Mouse (Mus musculus): ENCODE results near the gene Mcts2. TPM values are rescaled to one million over a fixed set of nuclear protein-coding genes. Genes with fewer than 3 reads are reported as not detected.

The Mcts2 gene
- polyA plus RNA-seq, 1 experiment from 2014 or later = 23.0 TPM

DNA sequence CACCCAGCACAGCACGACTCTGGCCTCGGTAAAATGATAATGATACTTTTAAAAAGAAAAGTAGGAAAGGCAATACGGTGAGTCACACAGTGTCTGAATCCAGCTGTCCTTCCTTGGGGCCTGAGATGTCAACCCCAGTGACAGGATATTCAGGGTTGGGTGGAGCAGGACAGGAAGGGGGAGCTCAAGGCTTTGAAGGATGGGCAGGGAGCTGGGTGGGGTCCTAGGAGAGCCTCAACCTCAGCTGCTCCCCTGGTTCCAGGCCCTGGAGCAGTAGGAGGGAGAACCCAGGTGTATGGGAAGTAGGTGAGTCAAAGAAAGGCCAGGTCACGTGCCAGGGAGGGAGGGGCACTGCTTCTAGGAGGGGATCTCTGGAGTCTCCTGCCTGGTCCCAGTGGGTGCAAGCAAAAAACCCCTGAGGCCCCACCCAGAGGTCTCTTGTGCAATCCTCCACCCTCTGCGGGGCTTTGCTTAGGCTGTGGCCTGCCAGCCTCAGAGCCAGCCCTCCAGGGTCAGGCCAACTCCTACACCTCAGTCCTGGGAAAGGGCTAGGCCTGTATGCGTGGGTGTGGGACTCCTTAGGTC is 40.0 kb downstream of the Mcts2 start:
- Histone ChIP-seq H3K36me3 (no peaks in the 10 kb centered on the region), H3K27me3 (replicated peaks) (peaks cover 12% of the 10 kb centered on the region), H3K4me2 (no peak overlapping the region), H3K9me3 (no peaks in the 10 kb centered on the region), H3K9ac (no peak overlapping the region), H3K27ac (replicated peaks) (0 out of 2 replicates have a peak overlapping the region, but pooled peaks have one; percentile 86), H3K4me3 (no peak overlapping the region), H3K4me1 (peaks cover 55% of the 10 kb centered on the region)
- WGBS = 61% methylated on average over 6 of the region's 6 CpGs
- no peak for ATAC-seq (ENCODE audit: extremely low read depth, insufficient number of reproducible peaks, low FRiP score, low TSS enrichment)

DNA sequence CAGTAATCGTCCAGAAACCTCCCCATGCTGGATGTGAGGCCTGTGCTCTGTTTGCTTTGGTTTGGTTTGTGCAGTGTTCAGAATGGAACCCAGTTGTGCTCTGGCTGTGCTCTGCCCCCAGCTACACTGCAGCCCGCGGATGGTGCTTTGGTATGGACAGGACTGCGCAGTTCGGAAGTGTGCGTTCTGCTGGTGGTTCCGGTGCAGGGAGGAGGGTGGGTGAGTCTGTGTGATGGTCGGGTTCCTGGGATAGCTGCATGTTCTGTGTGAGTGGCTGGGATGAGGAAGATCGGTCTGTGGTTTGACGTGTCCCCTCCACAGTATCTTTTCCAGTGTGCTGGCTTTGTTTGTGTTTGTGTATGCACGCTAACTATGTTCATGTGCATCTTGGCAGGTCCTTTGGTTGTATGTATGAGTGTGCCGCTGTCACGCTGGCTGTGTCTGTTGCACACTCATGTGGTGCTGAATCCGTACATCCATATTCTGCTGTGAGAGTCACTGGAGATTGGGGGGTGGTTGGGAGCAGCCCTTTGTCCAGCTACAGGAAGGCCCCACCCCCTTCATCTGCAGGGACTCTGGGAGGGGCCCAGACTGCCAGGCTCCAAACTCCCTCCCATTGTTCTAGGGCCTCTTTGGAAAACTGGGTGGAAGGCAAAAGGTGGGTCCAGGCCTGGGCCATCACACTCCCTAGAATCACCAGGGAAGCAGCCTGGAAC is 41.1 kb downstream of the Mcts2 start:
- H3K4me2 ChIP-seq = no peak overlapping the region
- ATAC-seq (ENCODE audit: extremely low read depth, insufficient number of reproducible peaks, low FRiP score, low TSS enrichment) = no peak
- H3K27me3 ChIP-seq (replicated peaks) = peaks cover 7% of the 10 kb centered on the region
- WGBS = 77% methylated on average over 14 of the region's 14 CpGs
- no peaks in the 10 kb centered on the region for H3K36me3 ChIP-seq
- H3K4me1 ChIP-seq = peaks cover 63% of the 10 kb centered on the region
- H3K4me3 ChIP-seq = no peak overlapping the region
- no peaks in the 10 kb centered on the region for H3K9me3 ChIP-seq
- H3K9ac ChIP-seq = 0 out of 2 replicates have a peak overlapping the region, but pooled peaks have one; percentile 25
- H3K27ac ChIP-seq (replicated peaks) = peak overlapping the region; percentile 86

DNA sequence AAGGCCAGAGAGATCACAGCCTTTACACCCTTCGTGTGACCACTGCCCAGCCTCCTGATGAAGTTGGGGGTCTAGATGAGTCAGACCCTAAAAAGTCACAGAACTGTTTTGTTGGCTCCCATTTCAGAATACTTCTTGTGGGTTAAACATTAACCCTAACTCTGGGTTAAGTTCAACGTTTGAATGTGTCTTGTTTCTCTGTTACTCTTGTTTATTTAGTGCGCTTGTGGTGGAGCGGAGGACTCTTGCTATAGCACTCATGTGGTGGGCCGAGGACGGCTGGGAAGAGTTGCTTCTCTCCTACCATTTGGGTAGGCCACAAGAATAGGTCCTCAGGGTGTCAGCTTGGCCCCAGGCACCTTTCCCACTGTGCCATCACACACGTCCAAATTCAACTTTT is 41.8 kb downstream of the Mcts2 start:
- WGBS = 76% methylated on average over 7 of the region's 7 CpGs
- H3K4me2 ChIP-seq = no peak overlapping the region
- ATAC-seq (ENCODE audit: extremely low read depth, insufficient number of reproducible peaks, low FRiP score, low TSS enrichment) = no peak
- peaks cover 5% of the 10 kb centered on the region for H3K27me3 ChIP-seq (replicated peaks)
- no peaks in the 10 kb centered on the region for H3K36me3 ChIP-seq
- no peak overlapping the region for H3K9ac ChIP-seq
- peak overlapping the region; percentile 86 for H3K27ac ChIP-seq (replicated peaks)
- no peak overlapping the region for H3K4me3 ChIP-seq
- no peaks in the 10 kb centered on the region for H3K9me3 ChIP-seq
- peaks cover 68% of the 10 kb centered on the region for H3K4me1 ChIP-seq

DNA sequence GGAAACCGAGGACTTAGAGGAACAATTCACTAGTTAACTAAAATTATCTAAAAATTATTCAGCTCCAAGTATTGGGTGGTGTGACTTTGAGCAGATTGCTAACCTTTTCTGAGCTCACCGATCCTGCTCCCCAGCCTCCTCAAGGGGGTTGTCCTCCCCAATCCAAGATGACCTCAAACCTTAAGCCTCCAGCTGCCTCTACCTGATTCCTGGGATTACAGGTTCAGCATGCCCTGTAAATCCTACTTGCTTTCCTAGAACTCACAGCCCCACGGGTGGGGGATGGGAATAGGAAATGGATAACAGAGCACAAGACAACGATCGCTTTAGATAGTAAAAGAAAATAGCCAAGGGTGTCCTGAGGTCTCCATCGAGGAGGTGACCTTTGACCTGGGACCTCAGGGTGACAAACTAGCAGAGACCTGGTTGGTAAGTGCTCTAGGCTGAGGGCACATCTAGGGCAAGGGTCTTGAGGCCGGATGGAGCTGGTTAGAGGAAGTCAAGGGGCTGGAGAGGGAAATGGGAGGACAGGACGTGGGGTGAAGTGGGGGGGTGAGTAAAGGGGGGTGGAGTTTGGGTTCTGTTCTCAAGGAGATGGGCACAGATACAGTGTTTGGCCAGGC is 42.3 kb downstream of the Mcts2 start:
- Histone ChIP-seq H3K9ac (peak overlapping the region; percentile 53), H3K36me3 (no peaks in the 10 kb centered on the region), H3K9me3 (no peaks in the 10 kb centered on the region), H3K27ac (replicated peaks) (peak overlapping the region; percentile 86), H3K27me3 (replicated peaks) (no peaks in the 10 kb centered on the region; the same call in 1 of the 2 replicates), H3K4me1 (peaks cover 68% of the 10 kb centered on the region), H3K4me2 (peak overlapping the region; percentile 12), H3K4me3 (no peak overlapping the region)
- 36% methylated on average over 8 of the region's 8 CpGs for WGBS
- no peak for ATAC-seq (ENCODE audit: extremely low read depth, insufficient number of reproducible peaks, low FRiP score, low TSS enrichment)

DNA sequence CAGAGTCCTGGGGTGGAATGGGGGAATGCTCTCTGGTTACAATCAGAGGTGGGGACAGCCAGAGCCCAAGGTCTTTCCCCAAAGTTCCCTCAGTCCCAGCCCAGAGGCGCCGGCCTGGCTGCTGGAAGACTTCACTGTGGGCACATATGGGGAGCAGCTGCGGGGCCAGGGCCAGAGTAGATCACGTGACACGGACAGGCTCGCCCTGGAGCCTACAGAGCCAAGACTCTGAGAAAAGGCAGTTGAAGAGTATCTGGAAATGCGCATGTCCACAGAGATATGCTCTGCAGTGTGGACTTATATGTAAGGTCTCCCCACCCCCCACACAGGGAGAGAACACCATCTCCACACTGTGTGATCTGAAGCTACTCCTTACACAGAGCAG is 42.8 kb downstream of the Mcts2 start:
- H3K36me3 ChIP-seq = no peaks in the 10 kb centered on the region
- WGBS = 15% methylated on average over 7 of the region's 7 CpGs
- ATAC-seq (ENCODE audit: extremely low read depth, insufficient number of reproducible peaks, low FRiP score, low TSS enrichment) = peak; percentile 71
- peak overlapping the region; percentile 86 for H3K27ac ChIP-seq (replicated peaks)
- no peaks in the 10 kb centered on the region for H3K27me3 ChIP-seq (replicated peaks)
- no peaks in the 10 kb centered on the region for H3K9me3 ChIP-seq
- no peak overlapping the region for H3K4me3 ChIP-seq
- peak overlapping the region; percentile 53 for H3K9ac ChIP-seq
- peak overlapping the region; percentile 12 for H3K4me2 ChIP-seq
- H3K4me1 ChIP-seq = peaks cover 68% of the 10 kb centered on the region

DNA sequence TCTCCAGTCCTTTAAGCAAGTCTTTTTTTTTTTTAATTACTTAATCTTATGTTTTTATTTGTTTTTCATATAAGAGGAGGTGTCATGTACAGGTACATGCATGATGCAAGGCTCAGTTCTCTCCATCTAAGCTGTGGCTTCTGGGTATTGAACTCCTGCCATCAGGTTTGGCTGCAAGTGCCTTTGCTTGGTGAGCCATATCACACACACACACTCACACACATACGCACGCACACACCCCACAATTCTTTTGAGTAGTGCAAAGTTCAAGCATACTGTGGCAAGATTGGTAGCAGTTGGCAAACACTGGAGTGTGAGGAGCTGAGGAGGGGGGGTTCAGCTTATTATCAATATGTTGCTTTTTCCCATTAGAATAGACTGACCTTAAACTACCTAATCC is 46.4 kb downstream of the Mcts2 start:
- 81% methylated on average over 2 of the region's 2 CpGs for WGBS
- no peak overlapping the region for H3K27ac ChIP-seq (replicated peaks)
- H3K4me1 ChIP-seq = peaks cover 77% of the 10 kb centered on the region
- H3K4me3 ChIP-seq = no peak overlapping the region
- ATAC-seq (ENCODE audit: extremely low read depth, insufficient number of reproducible peaks, low FRiP score, low TSS enrichment) = no peak
- no peak overlapping the region for H3K9ac ChIP-seq
- no peaks in the 10 kb centered on the region for H3K9me3 ChIP-seq
- no peaks in the 10 kb centered on the region for H3K27me3 ChIP-seq (replicated peaks)
- H3K4me2 ChIP-seq = no peak overlapping the region
- no peaks in the 10 kb centered on the region for H3K36me3 ChIP-seq

DNA sequence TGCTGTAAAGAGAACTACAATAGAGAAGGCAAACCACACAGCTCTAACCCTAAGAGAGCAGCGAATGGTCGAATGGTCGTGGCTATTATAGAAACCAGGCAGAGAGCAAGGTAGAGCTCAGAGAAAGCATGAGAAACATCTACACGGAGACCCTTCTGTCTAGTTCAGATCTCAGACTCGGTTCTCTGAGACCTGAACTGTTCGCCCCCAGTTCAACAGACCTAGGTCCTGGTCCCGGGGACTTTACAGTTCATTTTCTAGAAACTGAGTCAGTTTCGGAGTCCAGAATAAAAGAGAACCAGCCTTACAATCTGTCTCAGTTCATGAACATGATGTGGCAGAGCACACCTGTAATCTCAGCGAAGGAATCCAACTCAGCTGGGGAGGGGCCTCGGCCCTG is 47.7 kb downstream of the Mcts2 start:
- H3K36me3 ChIP-seq = no peaks in the 10 kb centered on the region
- H3K4me1 ChIP-seq = peaks cover 76% of the 10 kb centered on the region
- peak overlapping the region; percentile 88 for H3K4me2 ChIP-seq
- WGBS = 19% methylated on average over 10 of the region's 10 CpGs
- H3K27ac ChIP-seq (replicated peaks) = peak overlapping the region; percentile 96
- ATAC-seq (ENCODE audit: extremely low read depth, insufficient number of reproducible peaks, low FRiP score, low TSS enrichment) = no peak
- peak overlapping the region; percentile 96 for H3K9ac ChIP-seq
- H3K4me3 ChIP-seq = peak overlapping the region; percentile 84
- no peaks in the 10 kb centered on the region for H3K27me3 ChIP-seq (replicated peaks)
- H3K9me3 ChIP-seq = no peaks in the 10 kb centered on the region

DNA sequence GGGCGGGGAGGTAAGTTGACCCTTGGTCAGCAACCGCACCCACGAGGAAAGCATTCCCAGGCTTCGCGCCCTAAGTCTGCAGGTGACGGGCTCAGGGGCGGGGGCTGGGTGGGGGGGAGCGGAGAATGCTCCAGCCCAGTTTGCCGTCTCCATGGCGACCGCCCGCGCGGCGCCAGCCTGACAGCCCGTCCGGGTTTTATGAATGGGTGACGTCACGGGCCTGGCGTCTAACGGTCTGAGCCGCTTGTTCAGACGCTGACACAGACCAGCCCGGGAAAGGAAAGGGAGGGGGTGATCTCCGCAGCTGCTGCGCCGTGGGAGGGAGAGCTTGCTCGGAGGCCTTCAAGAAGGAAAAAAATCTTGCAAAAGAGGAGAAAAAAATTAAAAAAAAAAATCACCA is 48.1 kb downstream of the Mcts2 start:
- no peaks in the 10 kb centered on the region for H3K27me3 ChIP-seq (replicated peaks)
- under 1% methylated on average over 28 of the region's 28 CpGs for WGBS
- H3K9me3 ChIP-seq = no peaks in the 10 kb centered on the region
- H3K4me3 ChIP-seq = peak overlapping the region; percentile 84
- ATAC-seq (ENCODE audit: extremely low read depth, insufficient number of reproducible peaks, low FRiP score, low TSS enrichment) = peak; percentile 82
- H3K27ac ChIP-seq (replicated peaks) = peak overlapping the region; percentile 96
- H3K4me1 ChIP-seq = peaks cover 76% of the 10 kb centered on the region
- H3K9ac ChIP-seq = peak overlapping the region; percentile 96
- no peaks in the 10 kb centered on the region for H3K36me3 ChIP-seq
- peak overlapping the region; percentile 88 for H3K4me2 ChIP-seq

DNA sequence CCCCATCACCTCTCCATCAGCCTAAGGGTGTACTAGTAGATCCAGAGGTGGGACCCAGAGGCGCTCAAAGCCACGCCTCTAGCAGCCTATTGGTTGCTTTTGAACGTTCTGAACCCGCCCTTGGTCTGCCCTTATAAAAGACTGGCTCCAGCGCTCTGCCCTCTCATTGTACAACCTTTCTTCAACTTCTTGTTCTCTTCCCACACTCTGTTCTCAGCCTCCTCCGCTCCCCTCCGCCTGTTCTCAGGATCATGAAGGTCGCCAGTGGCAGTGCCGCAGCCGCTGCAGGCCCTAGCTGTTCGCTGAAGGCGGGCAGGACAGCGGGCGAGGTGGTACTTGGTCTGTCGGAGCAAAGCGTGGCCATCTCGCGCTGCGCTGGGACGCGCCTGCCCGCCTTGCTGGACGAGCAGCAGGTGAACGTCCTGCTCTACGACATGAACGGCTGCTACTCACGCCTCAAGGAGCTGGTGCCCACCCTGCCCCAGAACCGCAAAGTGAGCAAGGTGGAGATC is 49.3 kb downstream of the Mcts2 start, which contains the start of gene Id1:
TSS of gene Id1 (plus strand) at position 162 of the 512 bp plus-strand sequence.
- WGBS = 0% methylated on average over 28 of the region's 28 CpGs
- H3K4me1 ChIP-seq = peaks cover 79% of the 10 kb centered on the region
- peak within 1 kb of the TSS; percentile 96 for H3K27ac ChIP-seq (replicated peaks)
- H3K36me3 ChIP-seq = no peaks in the 10 kb centered on the region
- H3K4me2 ChIP-seq = peak within 1 kb of the TSS; percentile 88
- no peaks in the 10 kb centered on the region for H3K27me3 ChIP-seq (replicated peaks)
- ATAC-seq (ENCODE audit: extremely low read depth, insufficient number of reproducible peaks, low FRiP score, low TSS enrichment) = peak; percentile 63; the same call in 1 of the 2 replicates
- H3K9me3 ChIP-seq = no peaks in the 10 kb centered on the region
- peak within 1 kb of the TSS; percentile 96 for H3K9ac ChIP-seq
- H3K4me3 ChIP-seq = peak within 1 kb of the TSS; percentile 84

DNA sequence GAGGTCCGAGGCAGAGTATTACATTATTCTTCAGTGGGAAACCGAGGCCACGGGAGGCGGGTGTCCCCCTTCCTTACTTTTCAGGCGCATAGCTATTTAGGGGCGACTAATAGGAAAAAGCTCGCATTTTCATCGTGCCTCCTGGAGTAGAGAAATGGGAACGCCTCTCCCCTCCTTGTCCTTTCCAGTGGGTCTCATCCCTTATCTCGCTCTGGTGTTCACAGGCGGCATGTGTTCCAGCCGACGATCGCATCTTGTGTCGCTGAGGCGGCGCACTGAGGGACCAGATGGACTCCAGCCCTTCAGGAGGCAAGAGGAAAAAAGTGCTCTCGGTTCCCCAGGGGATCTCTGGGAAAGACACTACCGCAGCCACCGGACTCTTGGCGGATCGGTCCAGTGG is 49.9 kb downstream of the Mcts2 start:
- no peak for ATAC-seq (ENCODE audit: extremely low read depth, insufficient number of reproducible peaks, low FRiP score, low TSS enrichment)
- Histone ChIP-seq H3K4me3 (peak overlapping the region; percentile 84), H3K4me1 (peaks cover 84% of the 10 kb centered on the region), H3K4me2 (peak overlapping the region; percentile 88), H3K27me3 (replicated peaks) (no peaks in the 10 kb centered on the region), H3K9me3 (no peaks in the 10 kb centered on the region), H3K27ac (replicated peaks) (peak overlapping the region; percentile 95), H3K36me3 (no peaks in the 10 kb centered on the region), H3K9ac (peak overlapping the region; percentile 96)
- WGBS = 0% methylated on average over 22 of the region's 22 CpGs

All from heart, embryonic 13.5 days (tissue).